20 mouse cellular contexts compared by ENCODE assay signal in genomic region chr15:94795484-94795883, GRCm38 (mm10).
DNase-seq lines count a peak whose midpoint lies in the region; ATAC-seq and TF ChIP-seq lines count a peak whose summit lies in the region.
"Had no signal": no experiment of that assay in that cellular context is flagged by ENCODE, and none has a peak within 500 bp of the region (broad histone marks: within the 10 kb centered on the region; RNA-seq: fewer than 3 reads in every experiment).

No protein-coding gene starts in this region.

- no peak overlapping the region for H3K27ac ChIP-seq in hindbrain, postnatal 0 days
- no peak overlapping the region for H3K27ac ChIP-seq in hindbrain, embryonic 10.5 days
- no peak overlapping the region for H3K27ac ChIP-seq in midbrain, embryonic 16.5 days (ENCODE audit: low read length)
- H3K27ac ChIP-seq in intestine, postnatal 0 days (ENCODE audit: low read depth, low read length): no peak overlapping the region
- H3K27ac ChIP-seq: embryonic facial prominence, embryonic 15.5 days; gastrocnemius, adult 2 months; heart, embryonic 13.5 days; hindbrain, embryonic 12.5 days had no signal

- no peaks in the 10 kb centered on the region for H3K4me1 ChIP-seq in hindbrain, postnatal 0 days (ENCODE audit: insufficient read depth, low read length)
- peaks cover 8% of the 10 kb centered on the region; the same call in 1 of the 2 replicates for H3K4me1 ChIP-seq in hindbrain, embryonic 10.5 days (replicated peaks)
- peaks cover 12% of the 10 kb centered on the region for H3K4me1 ChIP-seq in midbrain, embryonic 16.5 days (ENCODE audit: control insufficient read depth, insufficient read depth, low read length)
- no peaks in the 10 kb centered on the region for H3K4me1 ChIP-seq in intestine, postnatal 0 days (replicated peaks; ENCODE audit: control insufficient read depth, insufficient read depth, low read length)
- H3K4me1 ChIP-seq: embryonic facial prominence, embryonic 15.5 days; heart, embryonic 13.5 days had no signal

- H3K9ac ChIP-seq in hindbrain, postnatal 0 days (replicated peaks; ENCODE audit: low read length): no peak overlapping the region
- H3K9ac ChIP-seq in midbrain, embryonic 16.5 days (ENCODE audit: low read depth, low read length): no peak overlapping the region
- H3K9ac ChIP-seq in intestine, postnatal 0 days (ENCODE audit: low read depth, low read length): no peak overlapping the region
- H3K9ac ChIP-seq: embryonic facial prominence, embryonic 15.5 days; heart, embryonic 13.5 days; hindbrain, embryonic 12.5 days had no signal

- no peaks in the 10 kb centered on the region for H3K27me3 ChIP-seq in hindbrain, postnatal 0 days (ENCODE audit: insufficient read depth, low read length)
- no peaks in the 10 kb centered on the region for H3K27me3 ChIP-seq in hindbrain, embryonic 10.5 days (ENCODE audit: insufficient read depth, poor library complexity, severe bottlenecking)
- H3K27me3 ChIP-seq in midbrain, embryonic 16.5 days (ENCODE audit: control insufficient read depth, insufficient read depth, low read depth, low read length): no peaks in the 10 kb centered on the region
- no peaks in the 10 kb centered on the region for H3K27me3 ChIP-seq in intestine, postnatal 0 days (replicated peaks; ENCODE audit: control insufficient read depth, insufficient read depth, low read length)
- H3K27me3 ChIP-seq: embryonic facial prominence, embryonic 15.5 days; hindbrain, embryonic 12.5 days had no signal

- no peaks in the 10 kb centered on the region for H3K36me3 ChIP-seq in hindbrain, postnatal 0 days (ENCODE audit: insufficient read depth, low read length)
- no peaks in the 10 kb centered on the region for H3K36me3 ChIP-seq in hindbrain, embryonic 10.5 days
- H3K36me3 ChIP-seq in midbrain, embryonic 16.5 days (ENCODE audit: control insufficient read depth, insufficient read depth, low read length): no peaks in the 10 kb centered on the region
- no peaks in the 10 kb centered on the region for H3K36me3 ChIP-seq in intestine, postnatal 0 days (ENCODE audit: control insufficient read depth, insufficient read depth)
- H3K36me3 ChIP-seq: embryonic facial prominence, embryonic 15.5 days; heart, embryonic 13.5 days; hindbrain, embryonic 12.5 days had no signal

- TF ChIP-seq CTCF in hindbrain, postnatal 0 days (IDR thresholded peaks at IDR 0.05; ENCODE audit: low read depth): no peak
- TF ChIP-seq CTCF in intestine, postnatal 0 days (IDR thresholded peaks at IDR 0.05; ENCODE audit: low read depth): no peak

- no peak overlapping the region for H3K4me2 ChIP-seq in hindbrain, postnatal 0 days (ENCODE audit: low read depth, low read length)
- no peak overlapping the region for H3K4me2 ChIP-seq in midbrain, embryonic 16.5 days (ENCODE audit: low read length)
- H3K4me2 ChIP-seq in intestine, postnatal 0 days (replicated peaks; ENCODE audit: low read depth): no peak overlapping the region
- H3K4me2 ChIP-seq: embryonic facial prominence, embryonic 15.5 days; heart, embryonic 13.5 days; hindbrain, embryonic 12.5 days had no signal

- DNase-seq in hindbrain, postnatal 0 days (ENCODE audit: low spot score): peak; percentile 48
- DNase-seq in hindbrain, embryonic 10.5 days (ENCODE audit: low spot score): no peak
- DNase-seq in embryo, embryonic 10.5 days (ENCODE audit: low spot score): peak; percentile 29
- peak; percentile 60 for DNase-seq in mesoderm, embryonic 11.5 days (ENCODE audit: low read depth, low spot score)
- no peak for DNase-seq in heart, adult 11 months
- DNase-seq: adrenal gland, adult 8-10 months; adrenal gland, postnatal 36 days; cerebellum, adult 11 months; cerebellum, adult 8-10 months; cerebellum, postnatal 14 days; gastrocnemius, adult 2 months; gastrocnemius, postnatal 25 days; heart, postnatal 36 days had no signal

- no peak for ATAC-seq in hindbrain, postnatal 0 days
- peak; percentile 60; the same call in 1 of the 2 replicates for ATAC-seq in midbrain, embryonic 16.5 days
- no peak for ATAC-seq in intestine, postnatal 0 days
- ATAC-seq: hindbrain, embryonic 16.5 days had no signal

- no peaks in the 10 kb centered on the region for H3K9me3 ChIP-seq in hindbrain, postnatal 0 days (ENCODE audit: low read length)
- no peaks in the 10 kb centered on the region for H3K9me3 ChIP-seq in hindbrain, embryonic 10.5 days
- H3K9me3 ChIP-seq in midbrain, embryonic 16.5 days (replicated peaks; ENCODE audit: control insufficient read depth, low read length, poor library complexity, severe bottlenecking): no peaks in the 10 kb centered on the region
- no peaks in the 10 kb centered on the region for H3K9me3 ChIP-seq in intestine, postnatal 0 days (ENCODE audit: control insufficient read depth)
- H3K9me3 ChIP-seq: embryonic facial prominence, embryonic 15.5 days; heart, embryonic 13.5 days; hindbrain, embryonic 12.5 days had no signal

- WGBS in hindbrain, postnatal 0 days: 59% methylated on average over 4 of the region's 4 CpGs
- WGBS in hindbrain, embryonic 10.5 days: 82% methylated on average over 4 of the region's 4 CpGs
- WGBS in midbrain, embryonic 16.5 days: 40% methylated on average over 4 of the region's 4 CpGs
- WGBS in intestine, postnatal 0 days: 61% methylated on average over 4 of the region's 4 CpGs

- H3K4me3 ChIP-seq in hindbrain, postnatal 0 days (ENCODE audit: low read length): no peak overlapping the region
- no peak overlapping the region for H3K4me3 ChIP-seq in hindbrain, embryonic 10.5 days
- no peak overlapping the region for H3K4me3 ChIP-seq in midbrain, embryonic 16.5 days (ENCODE audit: low read depth, low read length)
- no peak overlapping the region for H3K4me3 ChIP-seq in intestine, postnatal 0 days (ENCODE audit: low read depth, low read length)
- H3K4me3 ChIP-seq: embryonic facial prominence, embryonic 15.5 days; erythroblast, embryonic 14.5 days; gastrocnemius, adult 2 months; heart, embryonic 13.5 days; hindbrain, embryonic 12.5 days had no signal

Comparison
In these comparisons a context has a peak if more than half of its experiments do, and no peak if none do; other contexts are left out.
1. DNase-seq: peak in hindbrain, postnatal 0 days (single experiment), embryo, embryonic 10.5 days (single experiment) and mesoderm, embryonic 11.5 days (single experiment); none in hindbrain, embryonic 10.5 days (single experiment) and heart, adult 11 months (single experiment).